Mouse (Mus musculus): Measurements from ENCODE around the gene Wdr54. TPM values are rescaled to one million over a fixed set of nuclear protein-coding genes. Genes with fewer than 3 reads are reported as not detected.

Gene Wdr54
- total and polyA plus RNA-seq, 3 experiments, result 1.9 to 10.3 (median 7.8) TPM

DNA sequence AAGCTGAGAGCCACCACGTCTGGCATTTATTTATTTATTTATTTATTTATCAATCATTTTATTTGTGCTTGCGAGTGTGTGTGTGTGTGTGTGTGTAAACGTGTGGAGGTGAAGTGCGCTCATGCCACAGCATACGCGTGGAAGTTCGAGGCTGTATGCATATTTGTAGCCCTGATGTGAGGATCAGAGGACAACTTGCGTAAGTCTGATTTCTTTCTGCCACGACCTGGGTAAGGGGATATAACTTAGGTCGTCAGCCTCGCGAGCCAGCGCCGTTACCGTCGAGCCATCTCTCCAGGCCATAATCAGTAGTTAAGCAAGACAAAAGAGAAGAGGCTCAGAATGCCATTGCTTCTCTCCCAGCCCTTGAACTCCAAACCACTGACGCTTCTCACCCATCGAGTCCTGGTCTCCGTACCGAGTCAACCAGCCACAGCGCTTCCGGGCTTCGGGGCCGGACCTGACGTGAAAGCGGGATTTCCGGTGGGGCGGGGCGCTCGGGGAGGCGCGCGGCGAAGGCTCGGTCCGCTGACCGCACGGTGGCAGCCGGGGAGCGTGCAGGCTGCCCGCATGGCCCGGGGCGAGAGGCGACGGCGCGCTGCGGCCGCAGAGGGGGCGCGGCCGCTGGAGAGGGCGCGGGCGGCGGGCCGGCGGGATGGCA is 41.1 kb downstream of the Wdr54 start, which contains the start of gene Mogs (continued):
- TF ChIP-seq CHD1 (IDR thresholded peaks at IDR 0.05; ENCODE audit: low read depth, low read length) (0 out of 2 replicates have a peak, but pooled peaks have one; percentile 1), NELFE (IDR thresholded peaks at IDR 0.05; ENCODE audit: low read depth, low read length) (peak; percentile 98), MEF2A (IDR thresholded peaks at IDR 0.05; ENCODE audit: borderline replicate concordance, low read depth, low read length) (peak; percentile 65; the same call in 1 of the 2 replicates), GABPA (IDR thresholded peaks at IDR 0.05; ENCODE audit: insufficient replicate concordance, low read depth, low read length) (no peak), USF2 (conservative IDR thresholded peaks at IDR 0.05; ENCODE audit: low read depth, low read length) (no peak), ZNF384 (IDR thresholded peaks at IDR 0.05; ENCODE audit: low read depth, low read length) (no peak), IRF4 (IDR thresholded peaks at IDR 0.05; ENCODE audit: low read depth, low read length) (peak; percentile 84), E2F4 (IDR thresholded peaks at IDR 0.05; ENCODE audit: insufficient replicate concordance, low read depth, low read length) (no peak), JUN (IDR thresholded peaks at IDR 0.05; ENCODE audit: insufficient read depth, low read depth, low read length) (no peak), CHD2 (IDR thresholded peaks at IDR 0.05; ENCODE audit: low read length) (0 out of 2 replicates have a peak, but pooled peaks have one; percentile 28), TBP (conservative IDR thresholded peaks at IDR 0.05; ENCODE audit: low read depth, low read length) (peak; percentile 79), TCF12 (IDR thresholded peaks at IDR 0.05; ENCODE audit: low read depth, low read length) (peak; percentile 94), CTCF (conservative IDR thresholded peaks at IDR 0.05 in 1 of 2, IDR thresholded peaks at IDR 0.05 in 1 of 2; ENCODE audit: low read depth in 2 of 2, low read length in 2 of 2) (peak in 1 of 2 experiments; percentile 63; a peak in 2 of 4 replicates), BHLHE40 (IDR thresholded peaks at IDR 0.05; ENCODE audit: low read depth, low read length) (peak; percentile 44; the same call in 1 of the 2 replicates), MXI1 (IDR thresholded peaks at IDR 0.05; ENCODE audit: low read depth, low read length) (peak; percentile 89), EP300 (IDR thresholded peaks at IDR 0.05; ENCODE audit: low read length) (no peak), NRF1 (IDR thresholded peaks at IDR 0.05; ENCODE audit: low read depth, low read length) (peak; percentile 51), MAFK (IDR thresholded peaks at IDR 0.05; ENCODE audit: insufficient replicate concordance, low read length) (no peak), KAT2A (IDR thresholded peaks at IDR 0.05; ENCODE audit: insufficient replicate concordance, low read length) (peak; percentile 65; the same call in 1 of the 2 replicates), MAZ (IDR thresholded peaks at IDR 0.05; ENCODE audit: low read depth, low read length) (peak; percentile 54; the same call in 1 of the 2 replicates), UBTF (IDR thresholded peaks at IDR 0.05; ENCODE audit: low read depth, low read length) (no peak), MAX (IDR thresholded peaks at IDR 0.05; ENCODE audit: low read length) (peak; percentile 66)

DNA sequence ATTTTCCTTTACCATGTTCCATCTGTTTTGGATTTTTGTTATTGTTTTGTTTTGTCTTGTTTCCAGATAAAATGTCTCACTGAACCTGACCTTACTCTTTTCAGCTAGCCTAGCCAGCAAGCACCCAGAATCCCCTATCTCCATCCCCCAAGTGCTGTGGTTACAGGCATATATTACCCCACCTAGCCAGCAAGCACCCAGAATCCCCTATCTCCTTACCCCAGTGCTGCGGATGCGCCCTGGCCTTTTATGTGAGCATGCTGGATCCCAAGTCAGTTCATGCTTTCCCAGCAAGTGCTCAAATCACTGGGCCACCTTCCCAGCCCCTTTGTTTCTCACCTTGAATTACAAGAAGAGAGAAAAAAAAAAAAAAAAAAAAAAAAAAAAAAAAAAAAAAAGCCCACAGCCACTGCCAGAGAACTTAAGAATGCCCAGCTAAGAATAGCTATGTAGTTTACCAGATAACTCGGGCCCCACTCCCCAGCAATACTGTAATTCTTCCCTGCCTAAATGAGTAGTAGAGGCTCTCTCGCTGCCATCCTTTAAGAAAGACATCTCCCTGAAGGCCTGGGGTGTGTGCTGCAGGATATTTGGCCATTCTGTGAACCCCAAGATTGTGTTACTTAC is 44.6 kb downstream of the Wdr54 start:
- dilution Hi-C loops (cut with MboI; ENCODE audit: extremely low pct_ligation_motif_present, extremely low pct_unique_long_range_greater_than_20kb, low sequenced_read_pairs), result no loop called here
- peaks cover 34% of the 10 kb centered on the region for H3K79me2 ChIP-seq (replicated peaks; ENCODE audit: control insufficient read depth, extremely low read depth, insufficient read depth, poor library complexity, severe bottlenecking)
- no peak overlapping the region for H3K9ac ChIP-seq (ENCODE audit: insufficient read depth, low read depth)
- no peaks in the 10 kb centered on the region for H3K27me3 ChIP-seq (replicated peaks)
- in situ Hi-C loops (cut with MboI; ENCODE audit: low pct_ligation_motif_present, low pct_unique_long_range_greater_than_20kb, low sequenced_read_pairs), result no loop called here
- no peak overlapping the region for H3K27ac ChIP-seq (ENCODE audit: insufficient read depth, low read depth)
- H3K9me3 ChIP-seq (replicated peaks; ENCODE audit: low read length), result no peaks in the 10 kb centered on the region
- no peak overlapping the region for H3K4me2 ChIP-seq (ENCODE audit: insufficient read depth, low read depth, poor library complexity, severe bottlenecking)
- TF ChIP-seq USF1 (IDR thresholded peaks at IDR 0.05; ENCODE audit: low read depth, low read length) (no peak), ZNF384 (IDR thresholded peaks at IDR 0.05; ENCODE audit: low read depth, low read length) (peak; percentile 59; the same call in 1 of the 2 replicates)
- H3K4me1 ChIP-seq (ENCODE audit: control insufficient read depth in 1 of 2, insufficient read depth in 2 of 2), result peaks cover 14 to 53% of the 10 kb centered on the region in 2 experiments
- H3K4me3 ChIP-seq (replicated peaks in 1 of 3; ENCODE audit: low read depth in 2 of 3, low read length in 2 of 3, poor library complexity in 1 of 3), result no peak overlapping the region
- no peak for DNase-seq (ENCODE audit: extremely low read depth)
- peaks cover 9 to 36% of the 10 kb centered on the region in 2 experiments for H3K36me3 ChIP-seq (replicated peaks in 1 of 2; ENCODE audit: control insufficient read depth in 1 of 2, insufficient read depth in 1 of 2, low read length in 1 of 2)

Data from CH12.LX (cell line).